Mouse (Mus musculus): ENCODE measurements around the gene Emc9. TPM values are rescaled to one million over a fixed set of nuclear protein-coding genes. Genes with fewer than 3 reads are reported as not detected.
A peak's percentile ranks its signal among the peaks of the same experiment; 100 is the strongest.

Gene Emc9
- total and polyA plus RNA-seq, 3 experiments: 38.7 to 59.4 TPM; not detected in 1

DNA sequence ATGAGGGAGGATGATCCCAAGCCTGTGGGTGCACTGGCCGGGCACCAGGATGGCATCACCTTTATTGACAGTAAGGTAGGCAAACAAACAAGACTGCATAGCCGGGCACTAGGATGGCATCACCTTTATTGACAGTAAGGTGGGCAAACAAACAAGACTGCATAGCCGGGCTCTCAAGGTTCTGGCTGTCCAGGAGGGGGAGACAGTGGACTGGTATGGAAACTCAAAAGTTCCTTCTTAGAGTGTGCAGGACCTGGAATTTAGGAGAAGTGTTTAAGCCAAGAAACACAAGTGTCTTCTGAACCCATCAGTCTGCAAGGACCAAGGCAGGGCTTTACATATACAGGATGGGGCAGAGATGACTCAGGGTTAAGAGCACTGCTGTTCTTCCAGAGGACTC lies 19.4 kb downstream of the Emc9 start (continued):
- TF ChIP-seq ZC3H11A (IDR thresholded peaks at IDR 0.05; ENCODE audit: low read depth, low read length) (peak; percentile 30; the same call in 1 of the 2 replicates), KAT2A (conservative IDR thresholded peaks at IDR 0.05; ENCODE audit: low read depth, low read length) (no peak), HCFC1 (IDR thresholded peaks at IDR 0.05; ENCODE audit: low read depth, low read length) (no peak), SIN3A (IDR thresholded peaks at IDR 0.05; ENCODE audit: low read length) (no peak), POLR2A (IDR thresholded peaks at IDR 0.05; ENCODE audit: control insufficient read depth in 1 of 2, insufficient read depth in 1 of 2, low read depth in 1 of 2, low read length in 2 of 2, poor library complexity in 1 of 2) (no peak)

DNA sequence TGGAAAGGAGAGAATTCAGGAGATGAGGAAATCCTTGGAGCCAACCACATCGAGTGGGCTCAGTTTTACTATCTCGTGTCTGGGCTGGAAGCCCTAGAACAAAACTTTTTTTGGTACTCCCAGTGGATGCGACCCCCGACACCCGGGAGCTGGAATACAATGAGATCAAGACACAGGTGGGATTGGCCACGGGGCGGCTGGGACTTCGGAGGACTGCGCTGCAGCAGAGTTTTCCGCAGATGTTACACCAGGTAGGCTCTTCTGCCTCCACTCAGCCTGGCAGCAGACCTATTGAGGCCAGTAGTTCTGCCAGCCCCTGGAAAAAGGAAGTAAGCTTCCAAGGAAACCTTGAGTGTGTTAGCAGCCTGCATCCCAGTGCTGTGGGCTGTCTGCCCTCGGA lies 21.9 kb downstream of the Emc9 start:
- no peak for DNase-seq (ENCODE audit: low read depth, low spot score)
- Histone ChIP-seq H3K9ac (ENCODE audit: control insufficient read depth, low read depth, low read length, poor library complexity, severe bottlenecking) (no peak overlapping the region), H3K27ac (ENCODE audit: control insufficient read depth, low read depth, low read length) (no peak overlapping the region), H3K79me2 (ENCODE audit: control insufficient read depth, insufficient read depth, low read length, poor library complexity) (no peaks in the 10 kb centered on the region; the same call in none of the 2 replicates), H3K4me3 (ENCODE audit: control insufficient read depth in 1 of 2, insufficient read depth in 1 of 2, low read depth in 2 of 2, low read length in 2 of 2) (no peak overlapping the region), H3K9me3 (replicated peaks; ENCODE audit: insufficient read depth, low read length) (no peaks in the 10 kb centered on the region), H3K27me3 (ENCODE audit: control insufficient read depth in 1 of 2, insufficient read depth in 2 of 2, low read length in 2 of 2) (no peaks in the 10 kb centered on the region), H3K4me1 (ENCODE audit: control insufficient read depth in 1 of 2, insufficient read depth in 2 of 2, low read length in 2 of 2) (peaks cover under 1 to 12% of the 10 kb centered on the region in 2 experiments; a peak in 3 of 4 replicates), H3K36me3 (ENCODE audit: control insufficient read depth in 1 of 2, insufficient read depth in 2 of 2, low read length in 2 of 2) (peaks cover 0 to 10% of the 10 kb centered on the region in 2 experiments; a peak in 2 of 4 replicates)
- no peak for TF ChIP-seq TCF12 (IDR thresholded peaks at IDR 0.05; ENCODE audit: low read depth, low read length)
- no peak for TF ChIP-seq MYB (IDR thresholded peaks at IDR 0.05; ENCODE audit: low read depth, low read length)
- no peak for TF ChIP-seq MAZ (IDR thresholded peaks at IDR 0.05; ENCODE audit: low read depth, low read length)
- TF ChIP-seq NELFE (IDR thresholded peaks at IDR 0.05; ENCODE audit: low read depth, low read length): no peak
- TF ChIP-seq MXI1 (IDR thresholded peaks at IDR 0.05; ENCODE audit: low read depth, low read length): no peak
- TF ChIP-seq ETS1 (IDR thresholded peaks at IDR 0.05; ENCODE audit: low read depth, low read length): no peak
- no peak for TF ChIP-seq JUND (IDR thresholded peaks at IDR 0.05; ENCODE audit: low read depth, low read length)
- TF ChIP-seq E2F4 (IDR thresholded peaks at IDR 0.05; ENCODE audit: borderline replicate concordance, low read depth, low read length): no peak
- TF ChIP-seq UBTF (IDR thresholded peaks at IDR 0.05; ENCODE audit: borderline replicate concordance, insufficient read depth, low read depth, low read length): no peak
- TF ChIP-seq USF1 (IDR thresholded peaks at IDR 0.05; ENCODE audit: low read depth, low read length): no peak
- TF ChIP-seq TBP (IDR thresholded peaks at IDR 0.05; ENCODE audit: low read depth, low read length): no peak
- no peak for TF ChIP-seq GATA1 (IDR thresholded peaks at IDR 0.05; ENCODE audit: low read depth, low read length)
- TF ChIP-seq ZMIZ1 (IDR thresholded peaks at IDR 0.05; ENCODE audit: low read depth, low read length): no peak
- TF ChIP-seq EP300 (IDR thresholded peaks at IDR 0.05; ENCODE audit: low read depth in 1 of 2, low read length in 2 of 2): no peak
- TF ChIP-seq HCFC1 (IDR thresholded peaks at IDR 0.05; ENCODE audit: low read depth, low read length): no peak
- TF ChIP-seq ZC3H11A (IDR thresholded peaks at IDR 0.05; ENCODE audit: low read depth, low read length): no peak

DNA sequence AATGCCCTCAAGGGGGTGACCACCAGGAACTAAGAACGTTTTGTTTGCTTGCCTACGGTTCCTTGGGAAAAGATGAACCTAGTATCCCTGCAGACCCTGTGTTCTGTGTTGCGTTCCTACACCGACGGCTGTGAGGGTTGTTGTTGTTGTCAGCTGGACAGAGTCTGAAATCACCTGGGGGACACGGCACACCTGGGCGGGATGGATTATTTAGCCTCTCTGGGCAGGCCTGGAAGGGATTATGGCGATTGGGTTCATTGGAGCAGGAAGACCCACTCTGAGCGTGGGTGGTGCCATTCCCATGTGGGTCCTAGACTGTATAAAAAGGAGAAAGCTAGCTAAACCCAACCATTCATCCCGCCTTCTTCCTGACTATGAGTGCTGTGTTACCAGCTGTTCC lies 23.2 kb downstream of the Emc9 start:
- Histone ChIP-seq H3K4me1 (ENCODE audit: control insufficient read depth in 1 of 2, insufficient read depth in 2 of 2, low read length in 2 of 2) (peaks cover 7 to 18% of the 10 kb centered on the region in 2 experiments; a peak in 3 of 4 replicates), H3K9ac (ENCODE audit: control insufficient read depth, low read depth, low read length, poor library complexity, severe bottlenecking) (no peak overlapping the region), H3K36me3 (ENCODE audit: control insufficient read depth in 1 of 2, insufficient read depth in 2 of 2, low read length in 2 of 2) (peaks cover 0 to 18% of the 10 kb centered on the region in 2 experiments; a peak in 2 of 4 replicates), H3K27me3 (ENCODE audit: control insufficient read depth in 1 of 2, insufficient read depth in 2 of 2, low read length in 2 of 2) (no peaks in the 10 kb centered on the region), H3K4me3 (ENCODE audit: control insufficient read depth in 1 of 2, insufficient read depth in 1 of 2, low read depth in 2 of 2, low read length in 2 of 2) (no peak overlapping the region), H3K9me3 (replicated peaks; ENCODE audit: insufficient read depth, low read length) (no peaks in the 10 kb centered on the region), H3K79me2 (ENCODE audit: control insufficient read depth, insufficient read depth, low read length, poor library complexity) (no peaks in the 10 kb centered on the region; the same call in none of the 2 replicates), H3K27ac (ENCODE audit: control insufficient read depth, low read depth, low read length) (no peak overlapping the region)
- TF ChIP-seq CHD1 (IDR thresholded peaks at IDR 0.05; ENCODE audit: low read depth, low read length): no peak
- TF ChIP-seq ETS1 (IDR thresholded peaks at IDR 0.05; ENCODE audit: low read depth, low read length): no peak
- no peak for TF ChIP-seq UBTF (IDR thresholded peaks at IDR 0.05; ENCODE audit: borderline replicate concordance, insufficient read depth, low read depth, low read length)
- no peak for DNase-seq (ENCODE audit: low read depth, low spot score)
